Mouse (Mus musculus): ENCODE measurements around the gene Dis3l2. TPM values are rescaled to one million over a fixed set of nuclear protein-coding genes. Genes with fewer than 3 reads are reported as not detected.

Gene Dis3l2
- polyA plus RNA-seq, 1 experiment: 7.5 TPM

DNA sequence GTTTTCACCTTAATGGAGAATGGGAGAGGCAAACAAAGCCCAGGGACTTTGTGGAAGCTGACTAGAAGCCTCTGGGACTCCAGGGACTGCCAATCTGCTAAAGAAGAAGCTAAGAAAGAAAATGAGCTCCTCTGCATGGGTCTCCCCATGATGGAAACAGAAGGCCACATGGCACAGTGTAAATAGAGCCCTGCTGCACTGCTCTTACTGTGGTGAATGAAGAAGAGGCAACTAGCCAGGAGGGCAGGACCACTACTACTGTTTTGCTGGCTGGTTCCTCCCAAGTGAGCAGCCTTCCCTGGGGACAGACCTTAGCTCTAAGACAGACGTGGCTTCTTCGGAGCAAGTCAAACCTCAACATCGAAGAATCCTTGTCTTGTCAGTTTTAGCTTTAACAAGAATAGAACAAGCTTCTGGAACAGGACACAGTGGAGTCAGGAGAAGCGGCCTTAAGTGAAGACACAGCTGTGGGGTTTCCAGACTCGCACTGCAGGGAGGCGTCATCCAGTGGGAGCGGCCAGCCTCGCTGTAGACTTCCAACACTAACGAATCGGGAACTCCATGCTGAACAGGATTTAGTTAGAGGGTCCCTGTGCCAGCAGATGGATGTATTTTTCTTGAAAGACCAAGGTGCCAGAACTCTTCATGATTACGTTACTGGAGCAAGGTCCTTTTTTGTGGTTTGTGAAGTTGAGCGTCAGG is 307.2 kb downstream of the Dis3l2 start:
- no peak for TF ChIP-seq POLR2A (IDR thresholded peaks at IDR 0.05; ENCODE audit: borderline replicate concordance, control insufficient read depth, low read depth, low read length)
- TF ChIP-seq CTCF (IDR thresholded peaks at IDR 0.05; ENCODE audit: control insufficient read depth, insufficient read depth, low read length): no peak
- Histone ChIP-seq H3K27ac (ENCODE audit: control insufficient read depth, insufficient read depth, low read depth, low read length, poor library complexity) (no peak overlapping the region), H3K4me3 (replicated peaks; ENCODE audit: control insufficient read depth, low read depth, low read length) (no peak overlapping the region), H3K4me1 (ENCODE audit: control insufficient read depth, insufficient read depth, low read length) (no peaks in the 10 kb centered on the region)
- 89% methylated on average over 12 of the region's 12 CpGs for WGBS

DNA sequence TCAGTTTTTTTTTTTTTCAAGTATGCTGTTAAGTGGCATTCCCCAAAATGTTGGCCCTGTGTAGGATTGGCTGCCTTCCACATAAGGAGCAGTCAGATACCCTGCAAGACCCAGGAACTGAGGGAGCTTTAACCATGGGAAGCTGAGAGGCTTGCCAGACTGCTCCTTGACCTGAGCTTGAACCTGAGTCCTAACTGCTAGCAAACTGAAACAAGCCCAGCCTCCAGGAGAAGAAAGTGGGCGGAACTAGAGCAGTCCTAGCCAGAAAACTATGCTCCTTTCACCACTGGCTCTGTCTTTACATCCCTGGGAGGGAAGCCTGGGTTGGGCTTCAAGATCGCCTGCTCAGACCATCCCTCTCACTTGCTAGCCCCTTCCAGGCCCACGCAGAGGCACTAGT is 308.1 kb downstream of the Dis3l2 start:
- Histone ChIP-seq H3K4me1 (ENCODE audit: control insufficient read depth, insufficient read depth, low read length) (no peaks in the 10 kb centered on the region), H3K4me3 (replicated peaks; ENCODE audit: control insufficient read depth, low read depth, low read length) (no peak overlapping the region), H3K27ac (ENCODE audit: control insufficient read depth, insufficient read depth, low read depth, low read length, poor library complexity) (no peak overlapping the region)
- 76% methylated on average over 3 of the region's 3 CpGs for WGBS
- TF ChIP-seq CTCF (IDR thresholded peaks at IDR 0.05; ENCODE audit: control insufficient read depth, insufficient read depth, low read length) (no peak), POLR2A (IDR thresholded peaks at IDR 0.05; ENCODE audit: borderline replicate concordance, control insufficient read depth, low read depth, low read length) (no peak)

DNA sequence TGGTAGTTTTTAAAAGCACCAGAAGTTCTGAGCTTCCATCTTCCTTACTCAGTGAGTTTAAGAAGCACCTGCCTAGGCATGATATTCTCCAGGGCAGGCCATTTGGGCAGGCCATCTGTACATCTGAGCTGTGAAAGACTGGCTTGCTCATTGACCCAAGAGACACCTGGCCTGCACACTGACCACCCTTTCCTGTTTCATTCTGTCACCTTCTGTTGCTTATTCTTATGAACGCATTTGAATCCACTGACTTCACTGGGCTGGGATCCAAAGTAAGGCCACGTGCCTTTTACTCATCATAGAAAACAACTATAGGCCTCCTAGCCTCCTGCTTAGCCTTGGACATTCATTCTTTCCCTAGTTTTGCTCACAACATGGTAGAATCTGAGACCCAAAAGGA is 309.0 kb downstream of the Dis3l2 start:
- Histone ChIP-seq H3K4me1 (ENCODE audit: control insufficient read depth, insufficient read depth, low read length) (no peaks in the 10 kb centered on the region), H3K4me3 (replicated peaks; ENCODE audit: control insufficient read depth, low read depth, low read length) (no peak overlapping the region), H3K27ac (ENCODE audit: control insufficient read depth, insufficient read depth, low read depth, low read length, poor library complexity) (no peak overlapping the region)
- TF ChIP-seq POLR2A (IDR thresholded peaks at IDR 0.05; ENCODE audit: borderline replicate concordance, control insufficient read depth, low read depth, low read length) (no peak), CTCF (IDR thresholded peaks at IDR 0.05; ENCODE audit: control insufficient read depth, insufficient read depth, low read length) (no peak)
- WGBS: 88% methylated on average over 2 of the region's 2 CpGs

- no peak for TF ChIP-seq CTCF (IDR thresholded peaks at IDR 0.05; ENCODE audit: control insufficient read depth, insufficient read depth, low read length)
- no peak for TF ChIP-seq POLR2A (IDR thresholded peaks at IDR 0.05; ENCODE audit: borderline replicate concordance, control insufficient read depth, low read depth, low read length)
- 87% methylated on average over 5 of the region's 5 CpGs for WGBS
- Histone ChIP-seq H3K27ac (ENCODE audit: control insufficient read depth, insufficient read depth, low read depth, low read length, poor library complexity) (no peak overlapping the region), H3K4me3 (replicated peaks; ENCODE audit: control insufficient read depth, low read depth, low read length) (no peak overlapping the region), H3K4me1 (ENCODE audit: control insufficient read depth, insufficient read depth, low read length) (no peaks in the 10 kb centered on the region; the same call in 1 of the 2 replicates)
These were observed 317.1 kb downstream of the Dis3l2 start for GRCm38 (mm10) chr1:87020714-87021113.

GRCm38 (mm10) chr1:87021584-87021983 is 318.0 kb downstream of the Dis3l2 start:
- Histone ChIP-seq H3K4me3 (replicated peaks; ENCODE audit: control insufficient read depth, low read depth, low read length) (no peak overlapping the region), H3K27ac (ENCODE audit: control insufficient read depth, insufficient read depth, low read depth, low read length, poor library complexity) (no peak overlapping the region), H3K4me1 (ENCODE audit: control insufficient read depth, insufficient read depth, low read length) (peaks cover 1% of the 10 kb centered on the region; the same call in 1 of the 2 replicates)
- no peak for TF ChIP-seq POLR2A (IDR thresholded peaks at IDR 0.05; ENCODE audit: borderline replicate concordance, control insufficient read depth, low read depth, low read length)
- TF ChIP-seq CTCF (IDR thresholded peaks at IDR 0.05; ENCODE audit: control insufficient read depth, insufficient read depth, low read length): no peak
- 53% methylated on average over 3 of the region's 3 CpGs for WGBS

GRCm38 (mm10) chr1:87023291-87024170 is 319.9 kb downstream of the Dis3l2 start:
- H3K27ac ChIP-seq (ENCODE audit: control insufficient read depth, insufficient read depth, low read depth, low read length, poor library complexity): no peak overlapping the region
- TF ChIP-seq CTCF (IDR thresholded peaks at IDR 0.05; ENCODE audit: control insufficient read depth, insufficient read depth, low read length) (no peak), POLR2A (IDR thresholded peaks at IDR 0.05; ENCODE audit: borderline replicate concordance, control insufficient read depth, low read depth, low read length) (no peak)
- H3K4me3 ChIP-seq (replicated peaks; ENCODE audit: control insufficient read depth, low read depth, low read length): no peak overlapping the region
- WGBS: 71% methylated on average over 6 of the region's 6 CpGs
- H3K4me1 ChIP-seq (ENCODE audit: control insufficient read depth, insufficient read depth, low read length): peaks cover 1% of the 10 kb centered on the region; the same call in 1 of the 2 replicates

GRCm38 (mm10) chr1:87025021-87025420 is 321.4 kb downstream of the Dis3l2 start:
- Histone ChIP-seq H3K4me3 (replicated peaks; ENCODE audit: control insufficient read depth, low read depth, low read length) (no peak overlapping the region), H3K4me1 (ENCODE audit: control insufficient read depth, insufficient read depth, low read length) (peaks cover 1% of the 10 kb centered on the region; the same call in 1 of the 2 replicates), H3K27ac (ENCODE audit: control insufficient read depth, insufficient read depth, low read depth, low read length, poor library complexity) (no peak overlapping the region)
- 71% methylated on average over 1 of the region's 1 CpGs for WGBS
- TF ChIP-seq POLR2A (IDR thresholded peaks at IDR 0.05; ENCODE audit: borderline replicate concordance, control insufficient read depth, low read depth, low read length) (no peak), CTCF (IDR thresholded peaks at IDR 0.05; ENCODE audit: control insufficient read depth, insufficient read depth, low read length) (no peak)

DNA sequence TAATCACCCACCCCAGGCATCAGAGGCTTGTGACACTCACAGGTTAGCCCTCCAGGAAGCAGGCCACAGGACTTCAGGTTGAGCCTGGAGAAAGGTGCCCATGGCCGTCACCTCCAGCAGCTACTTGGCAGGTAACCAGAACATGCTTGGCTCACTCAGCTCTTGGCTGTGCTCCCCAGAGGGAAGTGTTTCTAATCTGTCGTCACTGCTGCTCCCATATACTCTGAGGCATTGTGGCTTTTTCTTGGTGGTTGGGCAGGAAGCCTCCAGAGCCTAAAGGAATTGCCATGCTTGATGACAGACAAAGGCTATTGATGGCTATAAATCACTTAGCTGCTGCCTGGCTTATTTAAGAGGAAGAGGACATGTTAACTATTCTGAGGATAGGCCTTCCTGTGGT is 325.2 kb downstream of the Dis3l2 start:
- Histone ChIP-seq H3K27ac (ENCODE audit: control insufficient read depth, insufficient read depth, low read depth, low read length, poor library complexity) (no peak overlapping the region), H3K4me1 (ENCODE audit: control insufficient read depth, insufficient read depth, low read length) (peaks cover 1% of the 10 kb centered on the region; the same call in 1 of the 2 replicates), H3K4me3 (replicated peaks; ENCODE audit: control insufficient read depth, low read depth, low read length) (no peak overlapping the region)
- 29% methylated on average over 2 of the region's 2 CpGs for WGBS
- TF ChIP-seq CTCF (IDR thresholded peaks at IDR 0.05; ENCODE audit: control insufficient read depth, insufficient read depth, low read length): no peak
- TF ChIP-seq POLR2A (IDR thresholded peaks at IDR 0.05; ENCODE audit: borderline replicate concordance, control insufficient read depth, low read depth, low read length): no peak

Measured in bone marrow, adult 2 months (tissue).